Mouse (Mus musculus) kidney, embryonic 16.5 days (tissue): Measurements from ENCODE around the gene Slc8b1. TPM values are rescaled to one million over a fixed set of nuclear protein-coding genes. Genes with fewer than 3 reads are reported as not detected.

Experiments
- ATAC-seq: fragments of 200-750 bp; cut with Nextera tagmentation; 2 replicates; pipeline ENCODE4 v1.8.0; 2017; ENCODE audit warnings: moderate TSS enrichment; ENCODE audit not compliant: low FRiP score, low TSS enrichment
- H3K27ac ChIP-seq: fragments of 300-500 bp; sonication (generic); 2 replicates; pipeline ENCODE4 v1.5.1; 2014; ENCODE audit warnings: low read length
- H3K27me3 ChIP-seq: fragments of 300-500 bp; sonication (generic); 2 replicates; pipeline ENCODE4 v1.6.1; 2014; ENCODE audit warnings: low read length, control low read depth, mixed read lengths; ENCODE audit not compliant: insufficient read depth
- H3K36me3 ChIP-seq: fragments of 300-500 bp; sonication (generic); 2 replicates; pipeline ENCODE4 v1.6.1; 2014; ENCODE audit warnings: low read length, control low read depth, mixed read lengths; ENCODE audit not compliant: insufficient read depth
- H3K4me1 ChIP-seq: fragments of 300-500 bp; sonication (generic); 2 replicates; pipeline ENCODE4 v1.6.1; 2014; ENCODE audit warnings: low read length, control low read depth, mixed read lengths; ENCODE audit not compliant: insufficient read depth
- H3K4me2 ChIP-seq: fragments of 300-500 bp; sonication (generic); replicated peaks from 2 replicates; pipeline ENCODE4 v1.6.1; 2014; ENCODE audit warnings: low read depth, low read length
- H3K4me3 ChIP-seq: fragments of 300-500 bp; sonication (generic); 2 replicates; pipeline ENCODE4 v1.5.1; 2014; ENCODE audit warnings: mild to moderate bottlenecking, low read length
- H3K9ac ChIP-seq: fragments of 300-500 bp; sonication (generic); replicated peaks from 2 replicates; pipeline ENCODE4 v1.6.1; 2014; ENCODE audit warnings: low read length
- H3K9me3 ChIP-seq: fragments of 300-500 bp; sonication (generic); 2 replicates; pipeline ENCODE4 v1.6.1; 2016; ENCODE audit warnings: low read length, control low read depth
- WGBS: fragments of 180-500 bp; shearing (Covaris S2); extraction: QIAGEN DNeasy Blood & Tissue Kit; methylation state at CpG from one replicate; pipeline ENCODE4 v1.1.7; 2014; 5-methylcytosine and 5-hydroxymethylcytosine counted together
- polyA plus RNA-seq: library from polyadenylated mRNA; unstranded; fragments of >200 nt; fragmentation: Nextera tagmentation; extraction: Ambion mirVana; gene quantifications from 2 replicates; pipeline ENCODE4 v1.2.1, GENCODE M21; 2015

Gene Slc8b1
- polyA plus RNA-seq, 1 experiment from 2014 or later: 10.1 TPM

GRCm38 (mm10) chr5:120534071-120534685, 23.2 kb downstream of the Slc8b1 start:
- Histone ChIP-seq H3K4me2 (no peak overlapping the region), H3K27me3 (no peaks in the 10 kb centered on the region), H3K27ac (peak overlapping the region; percentile 78), H3K4me3 (no peak overlapping the region), H3K9me3 (no peaks in the 10 kb centered on the region), H3K4me1 (peaks cover 18% of the 10 kb centered on the region), H3K9ac (peak overlapping the region; percentile 47), H3K36me3 (peaks cover 21% of the 10 kb centered on the region)
- ATAC-seq: peak; percentile 14; the same call in 1 of the 2 replicates
- 36% methylated on average over 15 of the region's 15 CpGs for WGBS

GRCm38 (mm10) chr5:120534686-120535075, 23.7 kb downstream of the Slc8b1 start:
- WGBS: 37% methylated on average over 2 of the region's 2 CpGs
- peaks cover 18% of the 10 kb centered on the region for H3K4me1 ChIP-seq
- H3K4me2 ChIP-seq: no peak overlapping the region
- H3K9ac ChIP-seq: peak overlapping the region; percentile 47
- peak; percentile 52; the same call in 1 of the 2 replicates for ATAC-seq
- no peaks in the 10 kb centered on the region for H3K9me3 ChIP-seq
- H3K36me3 ChIP-seq: peaks cover 26% of the 10 kb centered on the region
- no peak overlapping the region for H3K4me3 ChIP-seq
- peak overlapping the region; percentile 78 for H3K27ac ChIP-seq
- H3K27me3 ChIP-seq: no peaks in the 10 kb centered on the region

GRCm38 (mm10) chr5:120536046-120536445, 25.1 kb downstream of the Slc8b1 start:
- ATAC-seq: no peak

DNA sequence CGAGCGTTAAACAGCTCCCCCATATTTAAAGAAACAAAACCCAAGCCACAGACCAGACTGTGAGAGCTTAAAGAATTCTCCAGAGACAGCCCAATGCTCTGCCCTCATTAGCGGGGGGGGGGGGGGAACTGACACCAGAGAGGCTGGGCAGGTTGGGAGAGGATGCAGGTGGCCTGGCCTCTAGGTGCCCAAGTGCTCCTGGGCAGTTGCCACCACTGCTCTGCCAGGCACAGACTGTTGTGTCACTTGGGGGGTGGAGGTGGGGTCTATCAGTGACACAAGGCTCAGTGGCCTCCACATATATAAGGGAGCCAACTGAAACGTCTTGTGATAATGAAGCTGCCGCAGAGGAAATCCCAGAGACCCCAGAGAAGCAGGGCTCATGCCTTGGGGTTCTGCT, 25.7 kb downstream of the Slc8b1 start:
- H3K27ac ChIP-seq: no peak overlapping the region

More at GRCm38 (mm10) chr5:120536046-120536445, 25.1 kb downstream of the Slc8b1 start:
- H3K9me3 ChIP-seq: no peaks in the 10 kb centered on the region
- H3K4me1 ChIP-seq: peaks cover 18% of the 10 kb centered on the region
- no peak overlapping the region for H3K27ac ChIP-seq
- H3K4me2 ChIP-seq: no peak overlapping the region
- 83% methylated on average over 13 of the region's 13 CpGs for WGBS
- peaks cover 30% of the 10 kb centered on the region for H3K36me3 ChIP-seq
- no peak overlapping the region for H3K9ac ChIP-seq
- no peak overlapping the region for H3K4me3 ChIP-seq
- no peaks in the 10 kb centered on the region for H3K27me3 ChIP-seq

DNA sequence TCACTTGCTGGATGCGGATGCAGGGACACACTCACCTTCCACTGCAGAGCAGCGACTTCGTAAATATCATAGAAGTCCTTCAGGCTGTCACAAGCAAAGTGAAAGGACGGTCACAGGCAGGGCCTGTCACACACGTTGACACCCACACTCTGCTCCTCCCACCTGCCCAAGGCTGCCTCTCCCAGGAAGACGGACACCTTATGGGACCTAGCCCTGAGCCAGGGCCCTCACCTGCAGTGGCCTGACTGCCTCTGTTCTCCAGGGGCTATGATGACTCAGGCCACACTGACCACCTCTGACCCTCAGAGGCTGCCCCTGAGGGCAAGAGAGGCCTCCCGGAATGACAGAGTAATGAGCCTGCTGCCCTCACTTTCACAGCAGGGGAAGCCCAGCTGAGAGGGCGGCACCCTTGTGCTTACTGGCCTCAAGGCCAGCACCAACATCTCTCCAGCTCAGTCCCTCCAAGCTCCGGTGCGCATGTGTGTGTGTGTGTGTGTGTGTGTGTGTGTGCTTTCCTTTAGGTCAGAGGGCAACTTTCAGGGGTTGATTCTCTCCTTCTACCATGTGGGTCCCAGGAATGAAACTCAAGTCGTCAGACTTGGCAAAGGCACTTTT, 37.4 kb downstream of the Slc8b1 start:
- ATAC-seq: no peak
- H3K9ac ChIP-seq: no peak overlapping the region

More for the DNA sequence above, 25.7 kb downstream of the Slc8b1 start:
- H3K4me2 ChIP-seq: no peak overlapping the region
- no peak for ATAC-seq
- H3K4me1 ChIP-seq: peaks cover 18% of the 10 kb centered on the region
- no peak overlapping the region for H3K4me3 ChIP-seq
- H3K27me3 ChIP-seq: no peaks in the 10 kb centered on the region
- H3K36me3 ChIP-seq: peaks cover 32% of the 10 kb centered on the region
- no peak overlapping the region for H3K9ac ChIP-seq
- 71% methylated on average over 5 of the region's 5 CpGs for WGBS
- no peaks in the 10 kb centered on the region for H3K9me3 ChIP-seq

DNA sequence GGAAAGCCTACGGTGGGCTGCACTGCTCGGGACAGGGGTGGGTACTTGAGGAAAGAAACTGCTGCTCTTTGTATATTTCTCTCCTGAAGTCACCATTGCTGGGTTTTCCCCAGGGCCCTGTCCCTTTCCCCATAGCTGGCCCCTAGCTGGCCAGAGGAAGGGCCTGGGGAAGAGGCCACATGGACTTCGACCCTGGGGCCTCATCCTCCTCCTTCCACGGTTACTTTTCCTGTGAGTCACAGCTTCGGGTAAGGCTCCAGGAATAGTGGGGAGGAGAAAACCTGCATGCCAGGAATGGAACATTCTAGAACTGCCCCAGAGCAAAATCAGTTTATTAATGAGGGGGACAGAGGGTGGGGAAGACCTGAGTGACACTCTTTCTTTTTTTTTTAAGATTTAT, 39.2 kb downstream of the Slc8b1 start:
- Histone ChIP-seq H3K9ac (0 out of 2 replicates have a peak overlapping the region, but pooled peaks have one; percentile 15), H3K9me3 (no peaks in the 10 kb centered on the region), H3K27ac (peak overlapping the region; percentile 33; the same call in 1 of the 2 replicates), H3K36me3 (peaks cover 38% of the 10 kb centered on the region), H3K4me2 (no peak overlapping the region), H3K27me3 (no peaks in the 10 kb centered on the region), H3K4me1 (peaks cover 15% of the 10 kb centered on the region; the same call in 1 of the 2 replicates), H3K4me3 (no peak overlapping the region)
- 69% methylated on average over 5 of the region's 5 CpGs for WGBS
- ATAC-seq: no peak

More for the DNA sequence above, 37.4 kb downstream of the Slc8b1 start:
- Histone ChIP-seq H3K27ac (no peak overlapping the region), H3K4me1 (peaks cover 15% of the 10 kb centered on the region; the same call in 1 of the 2 replicates), H3K4me3 (no peak overlapping the region), H3K9me3 (no peaks in the 10 kb centered on the region), H3K4me2 (no peak overlapping the region), H3K36me3 (peaks cover 35% of the 10 kb centered on the region), H3K27me3 (no peaks in the 10 kb centered on the region)
- 47% methylated on average over 11 of the region's 11 CpGs for WGBS

- peaks cover 41% of the 10 kb centered on the region for H3K36me3 ChIP-seq
- no peak overlapping the region for H3K9ac ChIP-seq
- no peaks in the 10 kb centered on the region for H3K27me3 ChIP-seq
- no peaks in the 10 kb centered on the region for H3K9me3 ChIP-seq
- no peak overlapping the region for H3K4me3 ChIP-seq
- no peak overlapping the region for H3K4me2 ChIP-seq
- peaks cover 15% of the 10 kb centered on the region; the same call in 1 of the 2 replicates for H3K4me1 ChIP-seq
- WGBS: 99% methylated on average over 5 of the region's 5 CpGs
- no peak overlapping the region for H3K27ac ChIP-seq
- ATAC-seq: no peak
Observed at GRCm38 (mm10) chr5:120550673-120551072, 39.7 kb downstream of the Slc8b1 start.

DNA sequence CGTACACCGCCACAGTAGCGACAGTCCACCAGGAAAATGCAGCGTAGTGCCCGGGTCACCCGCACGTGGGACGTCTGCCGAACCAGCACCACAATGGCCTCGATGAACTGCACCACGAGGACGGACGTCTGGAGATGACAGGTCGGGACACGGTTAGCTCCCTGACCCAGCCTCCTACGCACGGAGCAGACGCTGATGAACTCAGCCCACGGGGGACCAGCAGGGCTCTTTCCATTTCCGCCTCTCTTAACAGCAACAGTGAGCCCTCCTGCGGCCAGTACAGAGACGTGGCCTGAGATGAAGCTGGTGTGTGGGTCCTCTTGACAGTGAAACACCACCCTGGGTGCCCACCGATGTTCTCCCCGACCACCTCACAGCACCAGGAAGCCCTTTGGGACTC, 44.9 kb downstream of the Slc8b1 start:
- H3K9ac ChIP-seq: no peak overlapping the region
- no peaks in the 10 kb centered on the region for H3K9me3 ChIP-seq
- WGBS: 64% methylated on average over 24 of the region's 24 CpGs
- no peak overlapping the region for H3K4me2 ChIP-seq
- H3K27ac ChIP-seq: no peak overlapping the region
- no peaks in the 10 kb centered on the region for H3K27me3 ChIP-seq
- no peak overlapping the region for H3K4me3 ChIP-seq
- ATAC-seq: no peak
- peaks cover 36% of the 10 kb centered on the region for H3K4me1 ChIP-seq
- peaks cover 50% of the 10 kb centered on the region for H3K36me3 ChIP-seq

DNA sequence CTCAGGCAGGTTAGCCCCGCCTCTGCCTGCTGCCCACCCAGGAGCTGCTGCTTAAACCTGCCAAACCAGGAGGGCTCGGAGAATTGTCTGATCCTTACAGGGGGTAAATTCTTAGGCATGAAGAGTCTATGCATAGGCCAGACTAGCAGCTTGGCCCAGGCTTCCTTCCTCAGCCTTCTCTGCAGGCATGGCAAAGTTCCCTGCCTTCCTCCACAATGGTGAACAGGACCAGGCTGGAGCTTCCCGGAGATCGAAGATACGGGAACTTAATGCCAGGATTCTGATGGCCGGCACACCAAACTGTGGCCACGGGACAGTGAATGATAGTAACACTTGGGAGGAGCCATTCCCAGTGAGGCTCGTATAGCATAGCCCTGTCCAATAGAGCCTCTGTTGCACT, 47.1 kb downstream of the Slc8b1 start:
- peaks cover 50% of the 10 kb centered on the region for H3K4me1 ChIP-seq
- ATAC-seq: no peak
- peaks cover 40% of the 10 kb centered on the region for H3K36me3 ChIP-seq
- no peaks in the 10 kb centered on the region for H3K27me3 ChIP-seq
- 57% methylated on average over 8 of the region's 8 CpGs for WGBS
- no peak overlapping the region for H3K9ac ChIP-seq
- no peak overlapping the region for H3K4me2 ChIP-seq
- H3K4me3 ChIP-seq: no peak overlapping the region
- H3K9me3 ChIP-seq: no peaks in the 10 kb centered on the region
- H3K27ac ChIP-seq: no peak overlapping the region

DNA sequence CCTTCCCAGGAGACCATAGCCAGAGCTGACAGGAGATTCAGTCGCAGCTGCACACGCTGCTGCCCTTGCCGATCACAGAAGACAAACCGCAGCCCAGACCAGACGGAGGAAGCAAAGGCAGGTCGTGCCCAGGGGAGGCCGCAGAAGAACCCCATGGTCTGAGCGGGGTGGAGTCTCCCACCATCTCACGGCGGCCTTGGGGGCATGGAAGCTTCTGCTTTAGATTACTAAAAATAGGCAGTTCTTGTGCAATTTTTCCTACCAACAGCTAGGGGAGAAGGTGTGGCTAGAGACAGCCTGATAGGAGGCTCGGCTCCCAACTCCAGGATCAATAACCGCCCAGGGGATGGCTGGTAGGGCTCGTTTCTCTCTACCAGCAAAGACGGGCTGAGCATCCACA, 47.8 kb downstream of the Slc8b1 start:
- Histone ChIP-seq H3K36me3 (peaks cover 33% of the 10 kb centered on the region), H3K9ac (no peak overlapping the region), H3K9me3 (no peaks in the 10 kb centered on the region), H3K27ac (no peak overlapping the region), H3K4me2 (peak overlapping the region; percentile 33), H3K27me3 (no peaks in the 10 kb centered on the region), H3K4me1 (peaks cover 57% of the 10 kb centered on the region), H3K4me3 (no peak overlapping the region)
- WGBS: 67% methylated on average over 14 of the region's 14 CpGs
- no peak for ATAC-seq
